Mouse (Mus musculus) neutrophil, adult 5-6 weeks (primary cell): Measurements from ENCODE around the gene Hnrnpr. TPM values are rescaled to one million over a fixed set of nuclear protein-coding genes. Genes with fewer than 3 reads are reported as not detected.

ENCODE experiments used
- ATAC-seq: fragments of 151-379, 151-347 bp; 2 replicates; pipeline ENCODE4 v1.8.0; 2017; ENCODE audit warnings: mild to moderate bottlenecking, moderate TSS enrichment; ENCODE audit not compliant: insufficient number of reproducible peaks, poor library complexity, low FRiP score, severe bottlenecking; ENCODE audit errors: extremely low read depth
- total RNA-seq: library from RNA; stranded (forward); fragments of 200-1000 nt; gene quantifications from 2 replicates; pipeline ENCODE4 v1.2.3, GENCODE M21; 2017

Hnrnpr gene
- total RNA-seq, 1 experiment from 2014 or later: 158 TPM

DNA sequence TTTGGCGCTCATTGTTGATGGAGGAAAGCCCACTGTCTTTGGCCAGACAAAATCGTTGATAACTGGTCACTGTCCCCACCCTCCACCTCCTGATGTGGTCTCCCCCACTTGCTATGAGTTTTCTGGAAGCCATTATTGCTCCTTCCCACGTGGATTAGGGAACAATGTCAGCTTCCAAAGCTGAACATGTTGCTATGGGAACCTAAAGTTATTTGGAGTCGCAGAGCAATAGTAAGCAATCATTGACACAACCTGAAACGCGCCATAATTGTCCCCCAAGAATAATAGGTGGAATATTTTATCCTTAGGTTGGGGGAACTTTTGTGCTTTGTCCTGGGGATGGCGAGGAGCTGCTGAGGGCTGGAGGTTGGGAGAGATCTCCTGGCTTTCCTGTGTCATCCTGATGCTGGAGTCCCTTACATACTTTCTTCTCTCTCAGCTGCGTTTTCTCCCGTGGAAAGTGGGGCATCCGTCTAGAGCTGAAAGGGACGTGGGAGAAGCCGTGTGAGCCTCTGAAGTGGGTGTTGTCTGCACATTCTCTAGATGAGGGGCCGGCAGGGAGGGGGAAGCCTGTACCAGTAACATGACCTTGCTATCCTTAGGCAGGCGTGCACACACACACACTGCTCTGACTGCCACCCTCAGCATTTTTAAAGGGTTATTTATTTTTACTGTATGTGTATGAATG is 62.9 kb downstream of the Hnrnpr start:
- ATAC-seq: no peak

DNA sequence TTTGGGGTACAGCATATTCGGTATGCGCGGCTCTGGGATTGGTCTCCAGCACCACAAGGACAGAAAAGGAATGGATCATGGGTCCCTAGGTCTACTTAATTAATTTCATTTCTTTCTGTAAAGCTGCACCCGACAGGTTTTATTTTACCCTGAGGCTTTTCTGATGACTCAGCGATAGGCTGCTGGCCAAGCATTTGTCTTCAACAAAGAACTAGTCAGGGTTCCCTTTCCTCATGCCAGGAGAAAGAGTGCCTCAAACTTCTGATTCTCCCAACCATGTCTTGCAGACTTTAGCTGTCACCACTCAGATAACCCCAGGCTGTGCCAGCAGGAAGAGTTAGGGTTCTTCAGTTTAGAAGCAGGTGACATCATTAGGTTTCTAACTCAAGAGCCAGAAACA is 66.3 kb downstream of the Hnrnpr start:
- no peak for ATAC-seq

DNA sequence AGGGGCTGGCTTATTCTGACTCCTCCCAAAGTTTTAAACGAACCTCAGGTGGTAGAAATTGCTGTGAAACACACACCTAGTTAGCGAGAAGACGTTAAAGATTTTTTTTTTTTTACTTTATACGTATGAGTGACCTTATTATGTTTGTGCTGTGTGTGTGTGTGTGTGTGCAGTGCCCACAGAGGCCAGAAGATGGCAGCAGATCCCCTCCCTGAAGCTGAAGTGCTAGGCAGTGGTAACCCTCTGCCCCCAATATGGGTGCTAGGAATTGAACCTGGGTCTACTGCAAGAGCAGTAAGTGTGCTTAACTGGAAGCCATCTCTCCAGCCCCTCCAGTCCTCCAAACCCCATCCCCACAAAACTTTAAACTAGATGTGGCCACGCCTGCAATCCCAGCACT is 72.3 kb downstream of the Hnrnpr start:
- no peak for ATAC-seq

DNA sequence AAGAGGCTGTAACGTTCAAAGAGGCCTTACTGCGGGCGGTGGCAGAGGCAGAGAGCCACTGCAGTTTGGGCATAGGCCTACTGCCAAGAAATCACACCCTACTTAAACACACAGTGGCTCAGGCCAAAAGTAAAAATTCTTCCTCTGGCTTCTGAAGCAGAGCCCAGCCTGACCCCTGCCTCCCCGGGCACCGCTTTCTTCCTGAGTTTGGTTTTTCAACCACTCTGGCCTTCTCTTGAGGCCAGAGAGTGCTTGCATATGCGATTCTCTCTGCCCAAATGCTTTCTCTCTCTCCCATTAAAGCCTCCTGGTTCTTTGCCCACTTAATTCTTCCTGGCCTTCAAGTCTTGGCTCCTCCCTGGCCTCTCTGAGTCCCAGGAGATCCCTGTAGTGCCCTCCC is 73.1 kb downstream of the Hnrnpr start:
- ATAC-seq: no peak

DNA sequence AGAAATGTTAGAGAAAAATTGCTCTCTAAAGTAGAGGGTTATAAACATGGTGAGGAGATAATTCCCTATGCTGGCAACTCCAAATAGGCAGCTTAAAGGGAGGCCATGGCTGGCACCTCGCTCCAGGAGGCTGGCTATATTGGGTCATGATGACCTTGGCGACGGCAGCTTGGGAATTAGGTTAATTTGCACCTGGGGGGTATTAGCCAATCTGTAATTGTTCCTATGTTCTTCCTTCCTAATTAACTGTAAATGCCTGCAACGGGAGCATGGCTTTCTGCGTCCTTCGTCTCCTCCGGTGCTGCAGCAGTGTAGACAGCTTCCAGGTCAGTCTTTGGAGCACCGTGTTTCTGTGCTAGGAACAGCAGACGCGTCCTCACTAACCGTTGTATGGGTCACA is 76.5 kb downstream of the Hnrnpr start:
- no peak for ATAC-seq

DNA sequence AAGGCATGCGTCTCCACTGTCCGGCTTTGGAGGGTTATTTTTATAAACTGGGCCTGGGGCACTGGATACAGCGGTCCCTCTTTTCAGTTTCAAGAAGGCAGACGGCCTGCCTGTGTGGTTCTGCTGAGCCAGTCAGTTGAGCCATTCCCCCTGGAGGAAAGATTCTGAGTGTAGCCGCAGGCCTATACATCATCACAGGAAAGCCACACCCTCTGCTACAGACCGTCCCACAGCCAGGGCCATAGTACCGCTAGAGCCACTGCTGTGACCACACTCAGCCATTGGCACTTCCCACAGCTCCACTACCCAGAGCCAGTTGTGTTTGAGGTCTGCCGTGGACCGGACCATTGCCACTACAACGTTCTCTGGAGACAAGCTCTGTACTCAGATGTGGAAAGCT is 91.1 kb downstream of the Hnrnpr start:
- ATAC-seq: no peak

DNA sequence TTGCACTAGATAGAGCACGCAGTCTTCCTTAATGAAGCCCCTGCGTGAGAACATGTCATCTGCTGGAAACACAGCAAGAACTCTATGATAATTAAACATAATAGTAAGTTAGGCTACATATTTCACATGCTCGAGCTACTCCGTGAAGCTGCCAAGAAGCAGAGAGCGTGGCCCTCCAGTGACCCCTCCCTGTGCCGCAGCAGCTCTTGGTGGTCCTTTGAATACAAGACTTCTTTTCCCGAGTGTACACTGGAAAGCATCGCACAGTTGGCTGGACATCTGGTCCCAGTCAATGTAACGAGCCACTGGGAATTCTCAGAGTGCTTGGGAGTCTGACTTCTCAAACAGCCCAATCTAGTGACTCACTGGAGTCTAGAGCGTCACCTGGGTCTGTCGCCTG is 97.1 kb downstream of the Hnrnpr start:
- no peak for ATAC-seq

Other genes starting within 250 kb of the Hnrnpr start
- gene Id3, start 167.4 kb upstream of the Hnrnpr start, total RNA-seq: 25.4 and 29.5 TPM in 2 replicates
- 42.0 and 46.9 TPM in 2 replicates for gene E2f2, start 138.5 kb upstream of the Hnrnpr start, total RNA-seq
- 0.12 and 0.25 TPM in 2 replicates for gene Asap3, start 104.6 kb upstream of the Hnrnpr start, total RNA-seq
- gene Tcea3, start 63.2 kb upstream of the Hnrnpr start, total RNA-seq: 1.2 and 1.6 TPM in 2 replicates
- gene Zfp46, start 26.3 kb upstream of the Hnrnpr start, total RNA-seq: 11.1 and 13.4 TPM in 2 replicates
- gene Htr1d, start 112.6 kb downstream of the Hnrnpr start, total RNA-seq: not detected in 2 replicates
- gene 6030445D17Rik, start 151.3 kb downstream of the Hnrnpr start, total RNA-seq: not detected in 2 replicates
- gene Luzp1, start 158.8 kb downstream of the Hnrnpr start, total RNA-seq: 0.74 and 0.93 TPM in 2 replicates